Mouse (Mus musculus): ENCODE data around the gene Rangrf. TPM values are rescaled to one million over a fixed set of nuclear protein-coding genes. Genes with fewer than 3 reads are reported as not detected.
A peak's percentile ranks its signal among the peaks of the same experiment; 100 is the strongest.
"Not testable (repeated sequence)": the region's sequence is repeated elsewhere in the genome, so short reads cannot be mapped to it uniquely, and the experiment has no call there.

Rangrf gene
- total and polyA plus RNA-seq, 2 experiments from 2014 or later, result 21.7 to 23.7 TPM

- ATAC-seq (no peak), DNase-seq (no peak)
- no peaks in the 10 kb centered on the region for H3K36me3 ChIP-seq (ENCODE audit: insufficient read depth)
- WGBS, result 91% methylated on average over 15 of the region's 15 CpGs
- H3K4me1 ChIP-seq (ENCODE audit: insufficient read depth), result peaks cover 4% of the 10 kb centered on the region; the same call in 1 of the 2 replicates
- no peak overlapping the region for H3K27ac ChIP-seq (ENCODE audit: low read depth, low read length)
- H3K4me3 ChIP-seq (ENCODE audit: low read depth, low read length), result no peak overlapping the region
- no peaks in the 10 kb centered on the region for H3K27me3 ChIP-seq (ENCODE audit: insufficient read depth, low read length)
- no peak overlapping the region for H3K4me2 ChIP-seq (ENCODE audit: low read depth)
- no peaks in the 10 kb centered on the region for H3K9me3 ChIP-seq (ENCODE audit: low read length)
- no peak overlapping the region for H3K9ac ChIP-seq
- TF ChIP-seq CTCF (IDR thresholded peaks at IDR 0.05; ENCODE audit: low read depth), result no peak
Observed at GRCm38 (mm10) chr11:69010400-69011323, 35.7 kb upstream of the Rangrf start.

- TF ChIP-seq CTCF (IDR thresholded peaks at IDR 0.05; ENCODE audit: low read depth), result no peak
- Histone ChIP-seq H3K9me3 (ENCODE audit: low read length) (no peaks in the 10 kb centered on the region), H3K4me1 (ENCODE audit: insufficient read depth) (peaks cover 4% of the 10 kb centered on the region; the same call in 1 of the 2 replicates), H3K4me3 (ENCODE audit: low read depth, low read length) (no peak overlapping the region), H3K4me2 (ENCODE audit: low read depth) (no peak overlapping the region), H3K9ac (no peak overlapping the region), H3K36me3 (ENCODE audit: insufficient read depth) (no peaks in the 10 kb centered on the region), H3K27ac (ENCODE audit: low read depth, low read length) (no peak overlapping the region), H3K27me3 (ENCODE audit: insufficient read depth, low read length) (no peaks in the 10 kb centered on the region)
- no peak for DNase-seq
- ATAC-seq, result no peak
- WGBS, result 89% methylated on average over 1 of the region's 1 CpGs
Observed at GRCm38 (mm10) chr11:69009508-69009907, 34.5 kb upstream of the Rangrf start.

GRCm38 (mm10) chr11:69008182-69009121, 33.5 kb upstream of the Rangrf start, which contains the start of gene Pfas:
TSS of gene Pfas (minus strand) at chr11:69008460.
- H3K4me2 ChIP-seq (ENCODE audit: low read depth), result peak within 1 kb of the TSS; percentile 66
- 9% methylated on average over 38 of the region's 38 CpGs for WGBS
- H3K9me3 ChIP-seq (ENCODE audit: low read length), result no peaks in the 10 kb centered on the region
- H3K27me3 ChIP-seq (ENCODE audit: insufficient read depth, low read length), result no peaks in the 10 kb centered on the region
- H3K27ac ChIP-seq (ENCODE audit: low read depth, low read length), result peak within 1 kb of the TSS; percentile 47; the same call in 1 of the 2 replicates
- TF ChIP-seq CTCF (IDR thresholded peaks at IDR 0.05; ENCODE audit: low read depth), result peak; percentile 28; the same call in 1 of the 2 replicates
- DNase-seq, result peak; percentile 98
- H3K9ac ChIP-seq, result peak within 1 kb of the TSS; percentile 72
- peak within 1 kb of the TSS; percentile 81 for H3K4me3 ChIP-seq (ENCODE audit: low read depth, low read length)
- ATAC-seq, result peak; percentile 86
- H3K36me3 ChIP-seq (ENCODE audit: insufficient read depth), result no peaks in the 10 kb centered on the region
- peaks cover 4% of the 10 kb centered on the region; the same call in 1 of the 2 replicates for H3K4me1 ChIP-seq (ENCODE audit: insufficient read depth)

- H3K9ac ChIP-seq; H3K4me3 ChIP-seq (ENCODE audit: low read depth, low read length); H3K4me2 ChIP-seq (ENCODE audit: low read depth); ATAC-seq; H3K27me3 ChIP-seq (ENCODE audit: insufficient read depth, low read length); DNase-seq; H3K4me1 ChIP-seq (ENCODE audit: insufficient read depth); H3K27ac ChIP-seq (ENCODE audit: low read depth, low read length); H3K9me3 ChIP-seq (ENCODE audit: low read length): not testable (repeated sequence)
- peaks cover 17% of the 10 kb centered on the region for H3K36me3 ChIP-seq (ENCODE audit: insufficient read depth)
Observed at GRCm38 (mm10) chr11:69006575-69006974, 31.6 kb upstream of the Rangrf start.

DNA sequence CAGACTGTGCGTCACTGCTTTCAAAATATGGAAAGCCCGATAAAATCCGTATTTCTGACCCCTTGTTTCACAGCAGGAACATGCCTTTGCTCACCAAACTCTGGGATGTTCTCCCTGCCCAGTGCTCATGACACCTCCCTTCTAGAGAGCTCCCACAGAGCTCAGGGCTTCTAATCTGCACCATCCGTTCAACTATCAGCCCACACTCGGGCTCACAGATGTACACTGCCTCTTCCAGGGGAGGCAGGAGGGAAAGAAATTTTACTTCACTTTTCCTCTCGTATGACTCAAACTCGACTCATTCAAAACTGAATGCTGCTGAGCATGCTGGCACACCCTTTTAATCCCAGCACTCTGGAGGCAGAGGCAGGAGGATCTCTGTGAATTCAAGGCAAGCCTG, 30.2 kb upstream of the Rangrf start:
- no peaks in the 10 kb centered on the region for H3K27me3 ChIP-seq (ENCODE audit: insufficient read depth, low read length)
- WGBS, result 91% methylated on average over 7 of the region's 7 CpGs
- H3K9me3 ChIP-seq (ENCODE audit: low read length), result no peaks in the 10 kb centered on the region
- no peak overlapping the region for H3K27ac ChIP-seq (ENCODE audit: low read depth, low read length)
- no peak overlapping the region for H3K4me2 ChIP-seq (ENCODE audit: low read depth)
- H3K4me1 ChIP-seq (ENCODE audit: insufficient read depth), result peaks cover 4% of the 10 kb centered on the region; the same call in 1 of the 2 replicates
- DNase-seq, result no peak
- H3K4me3 ChIP-seq (ENCODE audit: low read depth, low read length), result no peak overlapping the region
- ATAC-seq, result no peak
- no peak overlapping the region for H3K9ac ChIP-seq
- no peak for TF ChIP-seq CTCF (IDR thresholded peaks at IDR 0.05; ENCODE audit: low read depth)
- H3K36me3 ChIP-seq (ENCODE audit: insufficient read depth), result peaks cover 31% of the 10 kb centered on the region

GRCm38 (mm10) chr11:69003592-69003991, 28.6 kb upstream of the Rangrf start:
- Histone ChIP-seq H3K9ac (no peak overlapping the region), H3K4me1 (ENCODE audit: insufficient read depth) (peaks cover 4% of the 10 kb centered on the region; the same call in 1 of the 2 replicates), H3K9me3 (ENCODE audit: low read length) (no peaks in the 10 kb centered on the region), H3K27ac (ENCODE audit: low read depth, low read length) (no peak overlapping the region), H3K4me2 (ENCODE audit: low read depth) (no peak overlapping the region), H3K36me3 (ENCODE audit: insufficient read depth) (peaks cover 46% of the 10 kb centered on the region), H3K27me3 (ENCODE audit: insufficient read depth, low read length) (no peaks in the 10 kb centered on the region), H3K4me3 (ENCODE audit: low read depth, low read length) (no peak overlapping the region)
- ATAC-seq, result no peak
- TF ChIP-seq CTCF (IDR thresholded peaks at IDR 0.05; ENCODE audit: low read depth), result no peak; the same call in 1 of the 2 replicates
- no peak for DNase-seq
- WGBS, result 63% methylated on average over 4 of the region's 4 CpGs

GRCm38 (mm10) chr11:69002782-69003181, 27.8 kb upstream of the Rangrf start:
- ATAC-seq; H3K9ac ChIP-seq; H3K27me3 ChIP-seq (ENCODE audit: insufficient read depth, low read length); H3K9me3 ChIP-seq (ENCODE audit: low read length); DNase-seq; H3K27ac ChIP-seq (ENCODE audit: low read depth, low read length); H3K4me1 ChIP-seq (ENCODE audit: insufficient read depth); H3K4me2 ChIP-seq (ENCODE audit: low read depth); H3K4me3 ChIP-seq (ENCODE audit: low read depth, low read length): not testable (repeated sequence)
- H3K36me3 ChIP-seq (ENCODE audit: insufficient read depth), result peaks cover 52% of the 10 kb centered on the region
- WGBS, result 95% methylated on average over 4 of the region's 4 CpGs

Measured in forebrain, postnatal 0 days (tissue).